Mouse (Mus musculus) embryonic fibroblast, embryonic 13.5 days (primary cell): ENCODE measurements around the gene Ttc26.
A peak's percentile ranks its signal among the peaks of the same experiment; 100 is the strongest.

ENCODE experiments used
- CTCF ChIP-seq: IDR thresholded peaks from 2 replicates; pipeline ENCODE4 v1.5.1; 2011; ENCODE audit warnings: mild to moderate bottlenecking, control low read depth, low read length, moderate library complexity, borderline replicate concordance; ENCODE audit not compliant: insufficient read depth
- POLR2A ChIP-seq: IDR thresholded peaks from 2 replicates; pipeline ENCODE4 v1.6.1; 2011; ENCODE audit warnings: low read depth, mild to moderate bottlenecking, control low read depth, low read length, moderate library complexity

- peak; percentile 72 for TF ChIP-seq POLR2A
- no peak for TF ChIP-seq CTCF
These were observed 52.2 kb downstream of the Ttc26 start, which contains the start of gene Ubn2 for GRCm38 (mm10) chr6:38433261-38434033.
